Mouse (Mus musculus): ENCODE results near the gene Il10ra. TPM values are rescaled to one million over a fixed set of nuclear protein-coding genes. Genes with fewer than 3 reads are reported as not detected.

The Il10ra gene
- total and polyA plus RNA-seq, 3 experiments: 0.07 to 0.45 (median 0.16) TPM

DNA sequence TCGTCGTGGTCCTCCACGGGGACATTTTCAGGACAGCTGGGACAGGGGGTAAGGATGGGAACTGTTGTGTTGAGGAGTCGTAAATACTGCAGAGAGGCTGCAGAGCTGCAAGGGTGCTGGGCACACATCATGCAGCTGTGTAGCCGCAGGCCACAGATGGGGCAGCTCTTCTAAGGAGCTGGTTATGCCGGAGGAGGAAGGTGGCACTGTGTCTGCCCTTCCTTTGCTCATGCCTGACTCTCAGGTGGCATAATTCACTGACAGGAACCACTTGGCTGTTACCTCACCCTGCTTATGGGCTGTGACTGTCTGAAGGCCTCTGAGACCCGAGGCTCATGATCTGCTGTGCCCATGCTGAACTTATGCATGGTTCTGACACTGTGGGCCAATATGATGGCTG is 18.6 kb downstream of the Il10ra start:
- DNase-seq (ENCODE audit: low spot score): no peak
- H3K4me3 ChIP-seq (ENCODE audit: low read depth, low read length): no peak overlapping the region
- TF ChIP-seq GATA2 (IDR thresholded peaks at IDR 0.05; ENCODE audit: borderline replicate concordance, low read depth, low read length) (no peak), GATA1 (IDR thresholded peaks at IDR 0.05; ENCODE audit: borderline replicate concordance, low read length) (no peak), POLR2AphosphoS5 (IDR thresholded peaks at IDR 0.05; ENCODE audit: insufficient replicate concordance, low read depth, low read length) (no peak), TAL1 (conservative IDR thresholded peaks at IDR 0.05; ENCODE audit: low read depth, low read length) (no peak), CTCF (IDR thresholded peaks at IDR 0.05; ENCODE audit: low read depth, low read length) (no peak)
- no peak for ATAC-seq (ENCODE audit: extremely low read depth, insufficient number of reproducible peaks, low FRiP score, poor library complexity, severe bottlenecking)
- no peaks in the 10 kb centered on the region for H3K36me3 ChIP-seq (replicated peaks)
- peaks cover 7% of the 10 kb centered on the region for H3K4me1 ChIP-seq (ENCODE audit: insufficient read depth, low read depth, low read length)
- 0 out of 2 replicates have a peak, but pooled peaks cover 5% of the 10 kb centered on the region for H3K27me3 ChIP-seq (ENCODE audit: insufficient read depth, low read length)
- H3K9me3 ChIP-seq (replicated peaks): no peaks in the 10 kb centered on the region

DNA sequence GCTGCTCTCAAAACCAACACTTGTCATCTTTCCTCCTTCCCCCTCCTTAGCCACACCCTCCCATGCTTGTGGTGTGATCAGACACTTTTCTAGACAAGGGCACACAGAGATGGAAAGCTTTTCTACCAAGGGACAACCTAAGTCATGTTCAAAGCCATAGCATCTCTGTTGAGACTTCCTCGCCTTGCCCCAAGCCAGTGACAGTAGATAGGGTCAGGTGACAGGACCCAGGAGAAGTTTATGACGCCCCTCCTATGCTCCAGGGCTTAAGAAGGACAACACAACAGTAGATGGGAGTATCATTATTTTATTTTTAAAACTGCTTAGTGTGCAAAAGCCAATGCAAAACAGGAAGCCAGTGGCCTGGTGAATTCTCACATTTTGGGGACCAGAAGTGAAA is 21.4 kb downstream of the Il10ra start:
- Histone ChIP-seq H3K27me3 (ENCODE audit: insufficient read depth, low read length) (0 out of 2 replicates have a peak, but pooled peaks cover 4% of the 10 kb centered on the region), H3K4me1 (ENCODE audit: insufficient read depth, low read depth, low read length) (peaks cover 7% of the 10 kb centered on the region; the same call in 1 of the 2 replicates), H3K9me3 (replicated peaks) (no peaks in the 10 kb centered on the region), H3K4me3 (ENCODE audit: low read depth, low read length) (no peak overlapping the region), H3K36me3 (replicated peaks) (no peaks in the 10 kb centered on the region)
- no peak for TF ChIP-seq TAL1 (conservative IDR thresholded peaks at IDR 0.05; ENCODE audit: low read depth, low read length)
- no peak for TF ChIP-seq POLR2AphosphoS5 (IDR thresholded peaks at IDR 0.05; ENCODE audit: insufficient replicate concordance, low read depth, low read length)
- no peak for TF ChIP-seq GATA2 (IDR thresholded peaks at IDR 0.05; ENCODE audit: borderline replicate concordance, low read depth, low read length)
- no peak for TF ChIP-seq GATA1 (IDR thresholded peaks at IDR 0.05; ENCODE audit: borderline replicate concordance, low read length)
- TF ChIP-seq CTCF (IDR thresholded peaks at IDR 0.05; ENCODE audit: low read depth, low read length): no peak
- ATAC-seq (ENCODE audit: extremely low read depth, insufficient number of reproducible peaks, low FRiP score, poor library complexity, severe bottlenecking): no peak
- no peak for DNase-seq (ENCODE audit: low spot score)

DNA sequence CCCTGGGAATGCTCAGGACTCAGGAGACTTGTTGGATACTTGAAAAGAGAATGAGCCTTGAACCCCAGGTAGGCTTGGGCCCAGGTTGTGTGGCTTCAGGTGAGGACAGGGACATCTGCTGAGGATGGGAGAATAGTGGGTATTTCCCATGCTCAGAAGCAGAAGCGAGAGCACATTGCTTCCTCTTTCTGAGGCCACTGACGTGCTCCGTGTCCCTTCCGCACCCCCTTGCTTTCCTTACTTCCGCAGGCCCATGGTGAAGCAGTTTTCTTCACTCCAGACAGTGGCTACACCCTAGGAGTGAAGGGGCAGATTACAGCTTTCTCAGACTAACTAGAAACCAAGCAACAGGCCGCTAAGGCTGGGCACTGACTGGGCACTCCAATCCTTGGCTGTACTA is 22.9 kb downstream of the Il10ra start:
- ATAC-seq (ENCODE audit: extremely low read depth, insufficient number of reproducible peaks, low FRiP score, poor library complexity, severe bottlenecking): no peak
- Histone ChIP-seq H3K4me3 (ENCODE audit: low read depth, low read length) (no peak overlapping the region), H3K27me3 (ENCODE audit: insufficient read depth, low read length) (peaks cover 6% of the 10 kb centered on the region; the same call in 1 of the 2 replicates), H3K9me3 (replicated peaks) (no peaks in the 10 kb centered on the region), H3K4me1 (ENCODE audit: insufficient read depth, low read depth, low read length) (no peaks in the 10 kb centered on the region), H3K36me3 (replicated peaks) (no peaks in the 10 kb centered on the region)
- DNase-seq (ENCODE audit: low spot score): no peak
- TF ChIP-seq GATA1 (IDR thresholded peaks at IDR 0.05; ENCODE audit: borderline replicate concordance, low read length) (no peak), GATA2 (IDR thresholded peaks at IDR 0.05; ENCODE audit: borderline replicate concordance, low read depth, low read length) (no peak), POLR2AphosphoS5 (IDR thresholded peaks at IDR 0.05; ENCODE audit: insufficient replicate concordance, low read depth, low read length) (no peak), TAL1 (conservative IDR thresholded peaks at IDR 0.05; ENCODE audit: low read depth, low read length) (no peak), CTCF (IDR thresholded peaks at IDR 0.05; ENCODE audit: low read depth, low read length) (no peak)

DNA sequence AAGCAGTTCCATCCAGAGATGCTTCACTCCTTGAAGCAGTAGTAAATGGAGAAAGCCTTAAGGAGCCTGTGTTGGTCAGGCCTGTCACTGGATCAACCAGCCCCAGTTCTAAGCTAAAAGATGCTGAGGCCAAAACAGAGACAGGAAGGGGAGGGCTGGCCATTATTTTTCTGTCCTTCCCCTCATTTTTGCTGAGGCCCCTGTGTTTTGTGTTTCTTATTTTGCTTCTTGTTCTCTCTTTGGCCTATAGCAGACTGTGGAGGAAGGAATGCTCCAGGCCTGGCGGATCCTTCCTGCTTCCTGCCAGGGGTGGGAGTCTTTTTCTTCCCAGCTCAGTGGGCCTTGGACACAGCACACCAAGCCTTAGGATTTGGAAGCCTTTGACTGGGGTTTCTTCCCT is 23.5 kb downstream of the Il10ra start:
- no peaks in the 10 kb centered on the region for H3K36me3 ChIP-seq (replicated peaks)
- ATAC-seq (ENCODE audit: extremely low read depth, insufficient number of reproducible peaks, low FRiP score, poor library complexity, severe bottlenecking) (no peak), DNase-seq (ENCODE audit: low spot score) (no peak)
- H3K4me3 ChIP-seq (ENCODE audit: low read depth, low read length): no peak overlapping the region
- H3K27me3 ChIP-seq (ENCODE audit: insufficient read depth, low read length): peaks cover 5% of the 10 kb centered on the region; the same call in 1 of the 2 replicates
- no peaks in the 10 kb centered on the region for H3K4me1 ChIP-seq (ENCODE audit: insufficient read depth, low read depth, low read length)
- no peaks in the 10 kb centered on the region for H3K9me3 ChIP-seq (replicated peaks)
- TF ChIP-seq TAL1 (conservative IDR thresholded peaks at IDR 0.05; ENCODE audit: low read depth, low read length): no peak
- TF ChIP-seq POLR2AphosphoS5 (IDR thresholded peaks at IDR 0.05; ENCODE audit: insufficient replicate concordance, low read depth, low read length): no peak
- no peak for TF ChIP-seq GATA2 (IDR thresholded peaks at IDR 0.05; ENCODE audit: borderline replicate concordance, low read depth, low read length)
- TF ChIP-seq CTCF (IDR thresholded peaks at IDR 0.05; ENCODE audit: low read depth, low read length): no peak
- TF ChIP-seq GATA1 (IDR thresholded peaks at IDR 0.05; ENCODE audit: borderline replicate concordance, low read length): no peak

- ATAC-seq (ENCODE audit: extremely low read depth, insufficient number of reproducible peaks, low FRiP score, poor library complexity, severe bottlenecking) (no peak), DNase-seq (ENCODE audit: low spot score) (no peak)
- Histone ChIP-seq H3K27me3 (ENCODE audit: insufficient read depth, low read length) (peaks cover 3% of the 10 kb centered on the region; the same call in 1 of the 2 replicates), H3K4me1 (ENCODE audit: insufficient read depth, low read depth, low read length) (peaks cover 4% of the 10 kb centered on the region; the same call in 1 of the 2 replicates), H3K9me3 (replicated peaks) (no peaks in the 10 kb centered on the region), H3K4me3 (ENCODE audit: low read depth, low read length) (no peak overlapping the region), H3K36me3 (replicated peaks) (no peaks in the 10 kb centered on the region)
- TF ChIP-seq TAL1 (conservative IDR thresholded peaks at IDR 0.05; ENCODE audit: low read depth, low read length): no peak
- TF ChIP-seq GATA2 (IDR thresholded peaks at IDR 0.05; ENCODE audit: borderline replicate concordance, low read depth, low read length): no peak
- TF ChIP-seq GATA1 (IDR thresholded peaks at IDR 0.05; ENCODE audit: borderline replicate concordance, low read length): no peak
- no peak for TF ChIP-seq POLR2AphosphoS5 (IDR thresholded peaks at IDR 0.05; ENCODE audit: insufficient replicate concordance, low read depth, low read length)
Measured at GRCm38 (mm10) chr9:45241397-45241796, 27.6 kb downstream of the Il10ra start.

- Histone ChIP-seq H3K27me3 (ENCODE audit: insufficient read depth, low read length) (peaks cover 3% of the 10 kb centered on the region; the same call in 1 of the 2 replicates), H3K4me3 (ENCODE audit: low read depth, low read length) (no peak overlapping the region), H3K9me3 (replicated peaks) (no peaks in the 10 kb centered on the region), H3K4me1 (ENCODE audit: insufficient read depth, low read depth, low read length) (peaks cover 13% of the 10 kb centered on the region), H3K36me3 (replicated peaks) (no peaks in the 10 kb centered on the region)
- TF ChIP-seq TAL1 (conservative IDR thresholded peaks at IDR 0.05; ENCODE audit: low read depth, low read length) (no peak), POLR2AphosphoS5 (IDR thresholded peaks at IDR 0.05; ENCODE audit: insufficient replicate concordance, low read depth, low read length) (no peak), GATA2 (IDR thresholded peaks at IDR 0.05; ENCODE audit: borderline replicate concordance, low read depth, low read length) (no peak), GATA1 (IDR thresholded peaks at IDR 0.05; ENCODE audit: borderline replicate concordance, low read length) (no peak), CTCF (IDR thresholded peaks at IDR 0.05; ENCODE audit: low read depth, low read length) (no peak)
- ATAC-seq (ENCODE audit: extremely low read depth, insufficient number of reproducible peaks, low FRiP score, poor library complexity, severe bottlenecking): no peak
- no peak for DNase-seq (ENCODE audit: low spot score)
Measured at GRCm38 (mm10) chr9:45236744-45237143, 32.2 kb downstream of the Il10ra start.
